Mouse (Mus musculus) thymus, adult 2 months (tissue): ENCODE measurements at regions not wholly inside any gene's neighbourhood (a gene's known extent, or its start where the extent isn't known, plus 50 kb on each side); places are given as distances from the start of the nearest gene placed in this dataset.

Source experiments
- CTCF ChIP-seq: fragments of 200-500 bp; IDR thresholded peaks from 2 replicates; pipeline ENCODE4 v1.5.1; 2012; ENCODE audit warnings: mild to moderate bottlenecking, control low read depth, low read length, moderate library complexity, borderline replicate concordance; ENCODE audit not compliant: control insufficient read depth, poor library complexity, insufficient read depth; ENCODE audit errors: extremely low read depth
- POLR2A ChIP-seq: fragments of 200-500 bp; IDR thresholded peaks from 2 replicates; pipeline ENCODE4 v1.6.1; 2012; ENCODE audit warnings: mild to moderate bottlenecking, low read length, control low read depth, moderate library complexity; ENCODE audit not compliant: control insufficient read depth, poor library complexity, insufficient read depth; ENCODE audit errors: extremely low read depth

- TF ChIP-seq CTCF (no peak), POLR2A (no peak)
Measured at GRCm38 (mm10) chr2:57849338-57850057, 148.2 kb upstream of the Galnt5 start.
